Mouse (Mus musculus): ENCODE measurements around the gene Smco4.

DNA sequence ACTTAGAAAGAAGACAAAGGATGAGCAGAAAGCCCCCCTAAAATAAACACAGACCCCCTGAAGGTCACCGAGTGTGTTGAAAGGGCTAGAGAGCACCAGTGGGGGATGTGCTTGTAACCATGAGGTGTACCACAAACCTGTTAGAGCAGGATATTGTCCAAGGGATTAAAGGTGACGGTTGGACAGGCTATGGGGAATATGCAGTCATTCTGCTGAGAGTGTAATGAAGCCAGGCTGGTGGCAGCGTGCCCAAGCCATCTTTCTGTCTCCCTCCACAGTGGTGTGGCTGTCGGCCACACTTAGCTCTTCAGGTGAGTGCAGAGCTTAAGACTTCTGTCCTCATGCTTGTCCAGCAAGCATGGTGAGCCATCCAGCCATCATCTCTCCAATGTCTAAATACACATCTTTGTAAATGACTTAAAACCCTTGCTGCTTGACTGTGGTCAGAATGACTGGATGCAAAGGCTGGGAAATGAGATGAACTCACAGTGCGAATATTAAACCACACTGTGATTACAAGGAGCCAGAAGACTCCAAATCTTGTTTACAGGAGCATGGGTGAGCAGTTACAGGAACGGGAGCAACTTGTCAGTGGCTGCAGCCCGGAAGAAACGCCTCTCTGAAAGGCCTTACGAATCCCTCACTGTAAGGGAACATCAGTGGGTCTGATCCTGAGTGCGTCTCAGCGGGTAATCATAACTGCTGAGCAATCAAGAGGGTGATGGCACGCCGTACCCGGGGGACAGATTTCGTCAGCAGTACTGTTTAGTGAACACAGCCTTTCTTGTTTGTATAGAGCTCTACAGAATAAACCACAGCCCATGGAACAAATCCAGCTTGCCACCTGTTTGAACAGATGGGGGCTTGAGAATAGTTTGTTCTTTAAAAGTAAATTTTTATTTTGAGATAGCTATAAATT lies 59.0 kb downstream of the Smco4 start:
- TF ChIP-seq CTCF (IDR thresholded peaks at IDR 0.05; ENCODE audit: low read depth, low read length): no peak
- no peak for TF ChIP-seq POLR2A (IDR thresholded peaks at IDR 0.05; ENCODE audit: borderline replicate concordance, low read depth, low read length)
